In genomic region chr13:64344082-64344501, GRCm38 (mm10) we compare ENCODE assay signal across 8 mouse cellular contexts. TPM values are rescaled to one million over a fixed set of nuclear protein-coding genes. Genes with fewer than 3 reads are reported as not detected.
DNase-seq lines count a peak whose midpoint lies in the region; ATAC-seq and TF ChIP-seq lines count a peak whose summit lies in the region.

No protein-coding gene starts in this region.

- TF ChIP-seq CTCF in liver, adult 2 months (IDR thresholded peaks at IDR 0.05; ENCODE audit: low read depth, low read length): no peak
- no peak for TF ChIP-seq CTCF in midbrain, postnatal 0 days (IDR thresholded peaks at IDR 0.05)

- ATAC-seq in erythroblast, adult 5-6 weeks (replicated peaks; ENCODE audit: low FRiP score, poor library complexity, severe bottlenecking): no peak
- ATAC-seq in midbrain, postnatal 0 days (ENCODE audit: low FRiP score): peak; percentile 88

- peak overlapping the region; percentile 92 for H3K27ac ChIP-seq in liver, adult 2 months (replicated peaks; ENCODE audit: insufficient read depth, low read depth, low read length)
- no peak overlapping the region for H3K27ac ChIP-seq in midbrain, postnatal 0 days (ENCODE audit: low read depth, low read length)

- H3K4me3 ChIP-seq in erythroblast, embryonic 14.5 days (replicated peaks): peak overlapping the region; percentile 63
- H3K4me3 ChIP-seq in liver, adult 2 months (ENCODE audit: insufficient read depth, low read depth, low read length): peak overlapping the region; percentile 70
- peak overlapping the region; percentile 48 for H3K4me3 ChIP-seq in midbrain, postnatal 0 days (ENCODE audit: low read depth, low read length)

- H3K4me1 ChIP-seq in erythroblast, embryonic 14.5 days (ENCODE audit: control insufficient read depth): peaks cover 14% of the 10 kb centered on the region
- peaks cover 4% of the 10 kb centered on the region for H3K4me1 ChIP-seq in liver, adult 2 months (ENCODE audit: control insufficient read depth, insufficient read depth, low read length)
- no peaks in the 10 kb centered on the region for H3K4me1 ChIP-seq in midbrain, postnatal 0 days (ENCODE audit: insufficient read depth, low read length)

- WGBS in liver, adult 2 months: 0% methylated on average over 9 of the region's 9 CpGs
- WGBS in midbrain, postnatal 0 days: 3% methylated on average over 9 of the region's 9 CpGs

- peak overlapping the region; percentile 83 for H3K4me2 ChIP-seq in midbrain, postnatal 0 days (ENCODE audit: low read depth, low read length, poor library complexity, severe bottlenecking)

- no peaks in the 10 kb centered on the region for H3K36me3 ChIP-seq in erythroblast, embryonic 14.5 days (ENCODE audit: control insufficient read depth)
- H3K36me3 ChIP-seq in liver, adult 2 months (ENCODE audit: control insufficient read depth, insufficient read depth, low read length): no peaks in the 10 kb centered on the region
- H3K36me3 ChIP-seq in midbrain, postnatal 0 days (ENCODE audit: insufficient read depth, low read length): no peaks in the 10 kb centered on the region

- TF ChIP-seq POLR2A in liver, adult 2 months (IDR thresholded peaks at IDR 0.05; ENCODE audit: extremely low read depth, insufficient read depth, low read length): no peak

- no peaks in the 10 kb centered on the region for H3K9me3 ChIP-seq in erythroblast, embryonic 14.5 days (ENCODE audit: control insufficient read depth, low read length)
- no peaks in the 10 kb centered on the region for H3K9me3 ChIP-seq in midbrain, postnatal 0 days (ENCODE audit: low read length)

- peak; percentile 43 for DNase-seq in embryo, embryonic 11 days
- DNase-seq in heart, adult 9 months (ENCODE audit: low spot score in 2 of 2): peak; percentile 20 to 28
- peak; percentile 48 to 50 for DNase-seq in kidney, adult 8-10 months
- DNase-seq in liver, adult 2 months (ENCODE audit: extremely low read depth, low read depth, low spot score): peak; percentile 80
- DNase-seq in midbrain, postnatal 0 days (ENCODE audit: low spot score): peak; percentile 50
- no peak for DNase-seq in T-cell, adult 2 months (ENCODE audit: low spot score)

- no peaks in the 10 kb centered on the region for H3K27me3 ChIP-seq in erythroblast, embryonic 14.5 days (ENCODE audit: control insufficient read depth)
- no peaks in the 10 kb centered on the region for H3K27me3 ChIP-seq in liver, adult 2 months (ENCODE audit: control insufficient read depth, insufficient read depth, low read length)
- H3K27me3 ChIP-seq in midbrain, postnatal 0 days (ENCODE audit: insufficient read depth, low read length): no peaks in the 10 kb centered on the region

- no peaks in the 10 kb centered on the region for H3K79me2 ChIP-seq in liver, adult 2 months (ENCODE audit: control insufficient read depth, insufficient read depth, low read length)

- H3K9ac ChIP-seq in liver, adult 2 months (ENCODE audit: low read depth, low read length): peak overlapping the region; percentile 80
- peak overlapping the region; percentile 42 for H3K9ac ChIP-seq in midbrain, postnatal 0 days (replicated peaks; ENCODE audit: low read length, poor library complexity, severe bottlenecking)

RNA-seq across cellular contexts. Expression of gene Ctsl, which starts 26.6 kb away (rescaled TPM):
- 0.29 TPM in 1 of 2 replicates, not detected in the other for polyA plus RNA-seq in erythroblast, embryonic 14.5 days (2012)
- total RNA-seq in erythroblast, adult 5-6 weeks (2015; ENCODE audit: low replicate concordance): 12.5 and 19.9 TPM in 2 replicates
- 4.5 and 17.6 TPM in 2 replicates for total RNA-seq in erythroblast, adult 5-6 weeks (2017; ENCODE audit: low replicate concordance)
- 624 and 654 TPM in 2 replicates for total RNA-seq in liver, adult 2 months (2014; rRNA removed)
- polyA plus RNA-seq in liver, adult 2 months (2012; rRNA removed): 252 and 300 TPM in 2 replicates
- 185 and 214 TPM in 2 replicates for total RNA-seq in midbrain, postnatal 0 days (2014; rRNA removed)
- polyA plus RNA-seq in midbrain, postnatal 0 days (2015; fragmentation: Nextera tagmentation; extraction: Ambion mirVana): 174 and 196 TPM in 2 replicates

RNA-seq across cellular contexts. Expression of gene Aaed1, which starts 31.6 kb away (rescaled TPM):
- 0.14 and 0.38 TPM in 2 replicates for polyA plus RNA-seq in erythroblast, embryonic 14.5 days (2012)
- total RNA-seq in erythroblast, adult 5-6 weeks (2015; ENCODE audit: low replicate concordance): 3.1 and 6.5 TPM in 2 replicates
- 11.8 and 13.0 TPM in 2 replicates for total RNA-seq in erythroblast, adult 5-6 weeks (2017; ENCODE audit: low replicate concordance)
- 83.4 and 84.2 TPM in 2 replicates for total RNA-seq in liver, adult 2 months (2014; rRNA removed)
- 20.8 and 21.1 TPM in 2 replicates for polyA plus RNA-seq in liver, adult 2 months (2012; rRNA removed)
- 12.3 and 12.6 TPM in 2 replicates for total RNA-seq in midbrain, postnatal 0 days (2014; rRNA removed)
- 12.0 and 13.5 TPM in 2 replicates for polyA plus RNA-seq in midbrain, postnatal 0 days (2015; fragmentation: Nextera tagmentation; extraction: Ambion mirVana)
